Mouse (Mus musculus): ENCODE results near the gene Zbtb12.

The Zbtb12 gene

DNA sequence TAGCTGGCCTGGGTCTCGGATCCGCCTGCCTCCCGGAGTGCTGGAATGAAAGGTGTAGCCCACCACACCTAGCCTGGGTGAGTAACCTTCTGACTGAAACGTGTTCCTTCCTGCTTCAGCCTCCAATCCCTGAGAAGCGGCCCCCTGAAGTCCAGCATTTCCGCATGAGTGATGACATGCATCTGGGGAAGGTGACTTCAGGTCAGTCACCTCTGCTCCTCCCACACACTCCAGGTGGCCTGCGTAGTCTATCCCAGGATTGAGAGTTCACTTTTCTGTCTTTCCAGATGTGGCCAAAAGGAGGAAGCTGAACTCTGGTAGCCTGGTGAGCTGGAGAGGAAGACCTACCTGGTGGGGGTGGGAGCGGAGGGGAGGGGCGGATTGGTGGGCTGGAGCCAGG lies 23.6 kb downstream of the Zbtb12 start:
- no peak for DNase-seq

DNA sequence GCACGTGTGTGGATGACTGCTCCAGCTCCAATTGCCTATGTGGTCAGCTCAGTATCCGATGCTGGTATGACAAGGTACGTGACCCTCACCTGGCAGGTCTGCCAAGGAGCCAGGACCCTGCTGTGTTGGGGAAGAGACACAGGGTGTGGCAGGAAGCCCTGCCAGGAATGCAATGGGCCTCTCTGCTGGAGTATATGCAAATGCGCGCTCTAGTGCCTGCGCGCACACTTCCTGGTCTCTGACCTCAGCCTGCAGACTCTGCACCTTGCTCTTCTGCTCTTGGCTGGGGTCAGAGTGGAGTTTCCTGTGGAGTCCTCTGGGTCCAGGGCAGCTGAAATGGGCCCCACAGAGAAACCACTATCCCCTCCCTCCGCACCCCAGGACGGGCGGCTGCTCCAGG lies 31.7 kb downstream of the Zbtb12 start:
- no peak for DNase-seq

DNA sequence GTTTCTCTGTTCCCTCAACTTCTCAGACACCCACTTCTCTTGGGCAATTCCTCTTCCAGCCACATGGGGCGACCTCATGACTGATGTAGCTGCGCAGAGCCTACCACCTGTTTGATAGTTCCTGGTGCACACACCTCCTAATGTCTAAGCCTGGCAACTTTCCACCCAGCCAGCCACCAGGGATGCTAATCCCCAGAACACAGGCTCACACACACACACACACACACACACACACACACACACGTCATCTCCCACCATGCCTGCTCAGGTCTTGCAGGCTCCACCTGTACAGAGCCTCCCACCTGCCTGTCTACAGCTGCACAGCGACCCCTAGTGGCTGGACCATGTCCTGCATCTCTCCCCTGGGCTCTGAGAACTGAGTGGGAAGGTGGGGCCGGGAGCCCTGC lies 32.7 kb downstream of the Zbtb12 start:
- peak; percentile 31 for DNase-seq

DNA sequence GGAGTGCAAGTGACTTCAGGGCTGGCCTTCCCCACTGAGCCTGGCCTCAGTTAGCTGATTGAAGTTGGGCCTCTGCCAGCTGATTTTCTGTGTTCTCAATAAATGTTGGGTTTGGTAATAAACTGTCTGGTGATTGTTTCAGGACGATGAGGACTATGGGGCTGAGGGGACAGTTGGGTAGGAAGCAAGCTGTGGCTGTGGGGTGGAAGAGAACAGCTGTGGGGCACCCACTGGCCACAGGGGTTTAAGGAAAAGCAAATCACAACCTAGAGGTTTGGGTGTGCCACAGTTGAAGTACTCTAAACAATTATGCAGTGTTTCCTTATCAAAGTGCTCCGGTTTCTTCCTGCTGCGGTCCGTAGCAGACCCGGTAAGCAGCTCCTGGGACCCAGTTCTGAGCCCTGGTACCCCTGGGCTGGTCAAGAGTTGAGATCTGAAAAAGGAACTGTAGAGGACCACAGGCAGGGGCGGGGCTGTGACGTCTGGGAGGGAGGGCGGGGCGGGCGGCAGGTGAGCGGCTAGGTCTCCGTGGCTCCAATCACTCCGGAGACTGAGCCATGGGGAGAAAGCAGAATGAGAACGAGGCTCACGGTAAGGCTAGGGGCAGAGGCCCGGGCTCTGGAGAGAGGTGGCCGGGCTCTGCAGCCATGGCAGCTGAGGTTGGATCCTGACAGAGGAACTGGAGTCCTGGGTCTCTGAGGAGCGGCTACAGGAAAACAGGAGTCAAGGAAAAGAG lies 34.8 kb downstream of the Zbtb12 start, which contains the start of gene Slc44a4:
Slc44a4 (plus strand) TSS at position 537 of the 736 bp plus-strand sequence.
- DNase-seq = no peak

DNA sequence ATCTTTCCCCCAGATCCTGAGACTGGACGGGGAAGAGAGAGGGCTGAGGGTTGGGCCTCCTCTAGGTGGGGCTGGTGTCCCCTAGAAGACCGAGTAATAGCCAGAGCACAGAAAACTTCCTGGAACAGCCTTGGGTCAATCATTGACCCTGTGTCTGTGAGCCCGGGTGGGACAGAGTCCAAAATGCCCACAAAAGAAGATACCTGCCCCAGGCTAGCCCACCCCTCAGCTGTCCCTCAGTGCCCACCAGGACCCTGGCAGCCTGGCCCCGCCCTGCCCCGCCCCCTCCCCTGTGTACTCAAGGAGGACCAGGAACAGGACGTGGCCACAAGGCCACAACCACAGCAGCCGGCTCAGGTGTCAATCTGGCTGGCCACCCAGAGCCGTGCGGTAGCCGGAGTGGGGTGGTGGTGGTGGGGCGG lies 36.1 kb downstream of the Zbtb12 start:
- DNase-seq = no peak

DNA sequence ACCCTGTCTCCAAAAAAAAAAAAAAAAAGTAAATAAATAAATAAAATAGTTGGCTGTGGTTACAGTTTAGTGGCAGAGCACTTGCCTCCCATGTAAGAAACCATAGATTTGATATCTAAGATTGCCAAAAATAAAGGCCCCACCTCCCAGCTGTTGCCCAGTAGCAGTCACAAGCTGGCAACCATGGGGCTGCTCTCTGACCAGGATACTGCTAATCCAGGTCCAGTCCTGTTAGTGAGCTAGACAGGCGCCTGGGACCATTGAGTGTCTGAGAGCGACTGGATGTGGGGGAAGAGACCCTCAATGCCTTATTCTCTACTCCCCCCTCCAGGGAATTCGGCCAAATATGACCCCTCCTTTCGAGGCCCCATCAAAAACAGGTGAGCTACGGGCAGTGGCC lies 37.0 kb downstream of the Zbtb12 start:
- DNase-seq = no peak

DNA sequence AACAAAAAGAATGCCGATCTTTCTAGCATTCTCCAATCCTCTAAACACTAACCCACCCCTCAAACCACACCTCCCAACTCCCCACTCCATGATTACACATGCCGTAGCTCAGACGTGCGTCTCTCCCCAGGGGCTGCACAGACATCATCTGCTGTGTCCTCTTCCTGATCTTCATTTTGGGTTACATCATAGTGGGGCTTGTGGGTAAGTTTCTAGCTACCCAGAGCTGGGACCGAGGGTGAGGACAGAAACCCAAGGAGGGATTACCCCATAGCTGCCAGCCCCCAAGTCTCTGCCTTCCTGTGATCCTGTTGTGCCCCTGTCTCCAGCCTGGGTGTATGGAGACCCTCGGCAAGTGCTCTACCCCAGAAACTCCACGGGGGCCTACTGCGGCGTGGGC lies 37.9 kb downstream of the Zbtb12 start:
- DNase-seq = no peak

DNA sequence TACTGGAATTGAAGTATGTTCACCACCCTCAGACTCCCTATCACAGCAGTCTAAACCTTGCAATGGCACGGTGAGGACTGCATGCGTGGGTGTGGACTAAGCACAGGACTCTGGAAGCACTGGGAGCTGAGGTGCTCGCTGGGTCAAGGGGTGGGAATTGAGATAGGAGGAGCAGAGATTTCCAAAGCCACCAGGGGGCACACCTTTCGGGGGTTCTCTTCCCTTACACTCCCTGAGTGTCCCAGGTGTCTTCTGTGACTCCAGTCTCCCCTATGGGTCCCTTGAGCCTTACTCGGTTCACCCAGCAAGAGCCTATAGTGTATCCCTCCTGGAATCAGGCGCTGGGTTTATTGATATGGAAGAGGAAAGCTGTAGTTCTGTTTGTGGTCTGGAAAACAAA lies 43.7 kb downstream of the Zbtb12 start:
- DNase-seq = no peak

DNA sequence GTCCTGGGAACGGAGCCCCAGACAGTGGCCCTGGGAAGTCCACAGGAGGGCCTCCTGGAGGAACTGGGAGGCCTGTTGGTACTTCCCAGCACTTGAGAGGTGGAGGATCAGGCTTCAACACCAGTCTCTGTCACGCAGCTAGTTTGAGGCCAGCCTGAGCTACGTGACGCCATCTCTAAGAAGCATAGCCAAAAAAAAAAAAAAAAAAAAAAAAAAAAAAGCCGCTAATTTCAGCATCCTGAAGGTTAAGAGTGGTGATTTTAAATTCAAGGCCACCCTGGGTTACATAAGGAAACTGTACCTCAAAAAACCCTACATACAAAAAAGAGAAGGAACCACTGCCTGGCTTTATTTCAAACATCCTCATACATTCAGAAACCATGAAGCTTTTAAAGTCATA lies 45.0 kb downstream of the Zbtb12 start:
- DNase-seq = no peak

DNA sequence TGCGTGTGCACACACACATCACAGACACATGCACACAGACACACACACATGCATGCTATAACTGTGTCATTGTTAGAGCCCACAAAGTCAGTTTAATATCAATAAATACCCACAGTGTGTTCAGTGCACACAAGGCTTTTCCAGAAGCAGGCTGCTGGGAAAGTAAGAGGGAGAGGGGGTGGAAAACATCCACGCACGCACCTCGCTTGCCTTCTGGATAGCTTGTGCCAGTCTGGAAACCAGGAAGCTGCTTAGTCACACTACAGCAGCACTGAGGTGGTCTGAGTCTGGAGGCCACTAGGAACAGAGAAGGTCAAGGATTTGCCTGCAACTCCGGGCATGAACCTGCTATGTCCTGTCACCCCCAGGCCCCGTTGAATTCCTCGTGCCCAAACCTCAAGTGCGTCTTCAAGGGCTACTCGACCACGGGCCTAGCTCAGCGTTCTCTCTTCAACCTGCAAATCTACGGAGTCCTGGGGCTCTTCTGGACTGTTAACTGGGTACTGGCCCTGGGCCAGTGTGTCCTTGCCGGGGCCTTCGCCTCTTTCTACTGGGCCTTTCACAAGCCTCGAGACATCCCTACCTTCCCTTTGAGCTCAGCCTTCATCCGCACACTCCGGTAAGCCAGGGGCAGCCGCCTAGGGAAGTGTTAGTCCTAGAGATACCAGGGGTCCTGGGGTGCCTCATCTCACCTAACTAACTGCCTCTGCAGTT lies 48.2 kb downstream of the Zbtb12 start:
- peak; percentile 36 for DNase-seq

DNA sequence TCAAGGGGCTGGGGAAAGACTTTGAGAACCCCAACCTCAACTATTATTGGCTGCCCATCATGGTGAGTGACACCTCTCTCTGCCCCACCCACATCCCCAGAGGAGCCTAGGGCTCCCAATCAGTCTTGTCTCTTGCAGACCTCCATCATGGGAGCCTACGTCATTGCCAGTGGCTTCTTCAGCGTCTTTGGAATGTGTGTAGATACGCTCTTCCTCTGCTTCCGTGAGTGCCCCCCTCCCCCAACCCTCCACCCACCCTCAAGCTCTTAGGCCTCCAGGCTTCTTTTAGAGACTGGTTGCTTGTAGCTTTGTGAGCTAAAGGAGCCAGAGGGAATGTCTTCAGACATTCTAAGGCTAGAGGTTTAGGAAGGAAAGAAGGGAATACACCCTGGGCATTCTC lies 49.6 kb downstream of the Zbtb12 start:
- DNase-seq = no peak

DNA sequence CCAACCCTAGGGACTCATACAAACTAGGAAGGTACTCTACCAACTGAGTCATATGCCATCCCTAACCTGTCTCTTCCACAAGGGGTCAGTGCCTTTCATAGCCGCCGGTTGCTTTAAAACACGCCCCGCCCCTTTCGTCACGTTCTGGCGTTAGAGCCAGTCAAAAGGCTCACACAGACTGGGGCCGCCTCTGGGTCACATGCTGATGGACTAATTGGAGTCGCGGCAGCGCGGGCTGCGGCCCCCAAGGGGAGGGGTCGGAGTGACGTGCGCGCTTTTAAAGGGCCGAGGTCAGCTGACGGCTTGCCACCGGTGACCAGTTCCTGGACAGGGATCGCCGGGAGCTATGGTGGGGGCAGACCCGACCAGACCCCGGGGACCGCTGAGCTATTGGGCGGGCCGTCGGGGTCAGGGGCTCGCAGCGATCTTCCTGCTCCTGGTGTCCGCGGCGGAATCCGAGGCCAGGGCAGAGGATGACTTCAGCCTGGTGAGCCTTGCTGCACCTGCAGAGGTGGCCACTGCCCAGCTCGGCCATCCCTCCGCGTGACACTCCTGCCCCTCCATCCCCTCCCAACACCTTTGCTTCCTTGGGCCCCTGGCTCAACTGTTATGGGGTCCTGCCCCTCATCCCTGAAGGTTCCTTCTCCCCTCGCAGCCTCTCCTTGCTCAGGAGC lies 51.9 kb downstream of the Zbtb12 start, which contains the start of gene Neu1:
Neu1 (plus strand) TSS at position 193 of the 674 bp plus-strand sequence.
- peak; percentile 96 for DNase-seq

DNA sequence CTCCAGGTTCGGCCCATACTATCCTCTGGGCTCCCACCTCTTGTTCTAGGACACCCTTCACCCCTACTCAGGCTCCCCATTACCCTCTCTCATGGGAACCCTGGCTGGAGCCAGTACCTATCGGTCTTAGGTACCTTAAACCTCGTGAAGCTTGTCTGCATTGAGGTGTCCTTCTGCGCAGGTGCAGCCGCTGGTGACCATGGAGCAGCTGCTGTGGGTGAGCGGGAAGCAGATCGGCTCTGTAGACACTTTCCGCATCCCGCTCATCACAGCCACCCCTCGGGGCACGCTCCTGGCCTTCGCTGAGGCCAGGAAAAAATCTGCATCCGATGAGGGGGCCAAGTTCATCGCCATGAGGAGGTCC lies 52.4 kb downstream of the Zbtb12 start:
- peak; percentile 65 for DNase-seq

DNA sequence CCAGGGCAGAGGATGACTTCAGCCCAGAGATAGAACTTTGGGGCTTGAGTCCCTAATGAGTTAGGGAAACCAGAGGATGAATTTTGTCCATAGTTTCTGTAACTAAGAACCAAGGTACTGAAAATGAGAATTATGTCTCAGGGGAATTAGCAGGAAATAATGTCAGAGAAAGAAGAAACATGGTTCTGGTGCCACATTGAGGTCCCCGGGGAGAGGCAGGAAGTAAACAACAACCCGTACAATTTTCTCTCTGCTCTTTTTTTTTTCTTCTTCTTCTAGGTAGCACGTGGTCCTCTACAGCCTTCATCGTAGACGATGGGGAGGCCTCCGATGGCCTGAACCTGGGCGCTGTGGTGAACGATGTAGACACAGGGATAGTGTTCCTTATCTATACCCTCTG lies 53.0 kb downstream of the Zbtb12 start:
- DNase-seq = no peak

DNA sequence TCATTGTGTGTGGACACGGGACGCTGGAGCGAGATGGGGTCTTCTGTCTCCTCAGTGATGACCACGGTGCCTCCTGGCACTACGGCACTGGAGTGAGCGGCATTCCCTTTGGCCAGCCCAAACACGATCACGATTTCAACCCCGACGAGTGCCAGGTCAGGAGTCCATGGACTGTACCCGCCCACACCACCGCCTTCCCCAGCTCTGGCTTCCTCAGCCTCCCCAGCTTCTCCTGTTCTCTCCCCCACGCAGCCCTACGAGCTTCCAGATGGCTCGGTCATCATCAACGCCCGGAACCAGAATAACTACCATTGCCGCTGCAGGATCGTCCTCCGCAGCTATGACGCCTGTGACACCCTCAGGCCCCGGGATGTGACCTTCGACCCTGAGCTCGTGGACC lies 54.7 kb downstream of the Zbtb12 start:
- DNase-seq = no peak

DNA sequence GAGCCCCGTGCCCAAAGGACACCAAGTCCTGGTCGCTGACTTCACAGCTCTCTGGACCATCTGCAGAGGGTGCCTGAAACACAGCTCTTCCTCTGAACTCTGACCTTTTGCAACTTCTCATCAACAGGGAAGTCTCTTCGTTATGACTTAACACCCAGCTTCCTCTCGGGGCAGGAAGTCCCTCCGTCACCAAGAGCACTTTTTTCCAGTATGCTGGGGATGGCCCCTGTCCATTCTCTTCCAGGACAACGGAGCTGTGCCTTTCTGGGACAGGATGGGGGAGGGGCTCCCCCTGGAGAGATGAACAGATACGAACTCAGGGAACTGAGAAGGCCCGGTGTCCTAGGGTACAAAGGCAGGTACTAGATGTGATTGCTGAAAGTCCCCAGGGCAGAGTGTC lies 55.5 kb downstream of the Zbtb12 start:
- DNase-seq = no peak

DNA sequence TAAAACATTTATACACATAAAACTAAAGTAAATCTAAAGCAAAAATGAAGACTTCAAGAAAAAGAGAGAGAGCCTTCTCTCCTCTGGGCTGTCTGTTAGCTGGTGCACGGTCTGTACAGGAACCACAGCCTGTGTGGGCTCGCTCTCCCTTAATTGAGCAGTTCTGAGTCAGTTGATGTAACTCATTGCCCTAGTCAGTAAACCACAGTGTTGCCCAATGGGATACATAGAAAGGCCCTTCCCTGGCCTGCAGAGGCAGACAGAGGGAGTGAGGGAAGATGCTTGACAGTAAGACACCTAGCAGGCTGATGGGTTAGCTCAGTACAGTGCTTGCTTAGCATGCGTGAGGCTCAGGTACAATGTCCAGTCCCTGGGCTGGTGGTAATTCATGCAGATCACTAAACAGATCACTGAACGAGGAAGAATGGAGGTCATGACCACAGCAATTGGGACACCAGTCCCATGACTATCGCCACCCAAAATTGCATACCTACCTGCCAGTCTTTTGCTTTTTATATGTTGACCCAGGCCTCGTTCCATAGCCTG lies 58.8 kb downstream of the Zbtb12 start:
- no peak for DNase-seq

DNA sequence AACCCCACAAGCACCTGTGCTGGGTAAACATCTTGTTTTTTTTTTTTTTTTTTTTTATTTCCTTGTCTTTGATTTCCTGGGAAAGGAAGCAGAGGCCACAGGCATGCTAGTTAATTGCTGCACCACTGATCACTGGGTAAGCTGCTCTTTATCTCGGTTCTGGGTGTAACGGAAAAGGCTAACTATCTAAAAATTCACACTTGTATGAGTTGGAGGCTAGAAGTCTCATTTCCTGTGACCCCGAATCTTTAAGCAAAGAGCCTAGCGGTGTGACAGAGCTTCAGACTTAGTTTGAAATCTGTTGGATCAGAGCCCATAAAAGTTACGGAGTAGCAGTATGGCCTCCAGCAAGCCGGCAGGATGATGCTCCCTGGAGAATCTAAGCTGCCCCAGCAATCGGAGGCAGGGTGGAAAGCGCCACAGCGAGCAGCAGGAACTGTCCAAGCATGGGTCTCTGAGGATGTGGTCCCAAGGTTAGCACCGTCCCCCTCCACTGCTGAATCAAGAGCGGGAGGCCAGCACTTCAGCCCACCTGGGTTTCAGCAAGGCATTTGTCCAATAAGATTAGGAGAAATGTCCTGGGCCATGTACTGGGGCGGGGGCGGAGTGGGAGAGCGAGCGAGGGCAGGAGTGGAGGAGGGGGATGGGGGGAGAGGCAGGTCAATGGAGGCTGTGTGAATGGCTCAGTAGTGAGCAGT lies 62.2 kb downstream of the Zbtb12 start:
- DNase-seq = no peak

DNA sequence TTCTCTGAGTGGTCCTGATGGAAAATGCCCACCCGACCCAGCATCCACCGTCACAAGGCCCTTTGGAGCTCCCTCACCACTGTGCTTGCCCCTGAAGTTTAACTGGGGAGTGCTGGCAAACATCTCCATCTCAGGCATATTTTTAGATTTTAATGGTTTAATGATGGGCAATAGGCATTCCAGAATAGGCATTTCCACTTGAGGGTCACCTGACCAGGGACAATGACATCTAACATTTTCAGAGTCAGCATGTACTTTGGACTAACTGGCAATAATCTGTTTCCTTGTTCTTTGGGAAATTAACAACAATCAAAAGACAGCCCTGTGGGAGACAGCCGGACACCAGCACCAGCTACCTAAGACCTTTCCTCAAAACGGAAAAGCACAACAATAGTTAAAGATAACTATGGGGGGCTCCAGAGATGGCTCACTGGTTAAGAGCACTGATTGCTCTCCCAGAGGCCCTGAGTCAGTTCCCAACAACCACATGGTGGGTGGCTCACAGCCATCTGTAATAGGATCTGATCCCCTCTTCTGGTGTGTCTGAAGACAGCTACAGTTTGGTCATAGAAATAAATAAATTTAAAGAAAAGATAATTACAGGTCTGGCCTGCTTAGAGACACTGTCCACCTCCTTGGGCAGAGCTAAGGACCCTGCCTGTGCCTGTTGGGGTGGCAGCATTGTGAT lies 64.0 kb downstream of the Zbtb12 start:
- DNase-seq = no peak

DNA sequence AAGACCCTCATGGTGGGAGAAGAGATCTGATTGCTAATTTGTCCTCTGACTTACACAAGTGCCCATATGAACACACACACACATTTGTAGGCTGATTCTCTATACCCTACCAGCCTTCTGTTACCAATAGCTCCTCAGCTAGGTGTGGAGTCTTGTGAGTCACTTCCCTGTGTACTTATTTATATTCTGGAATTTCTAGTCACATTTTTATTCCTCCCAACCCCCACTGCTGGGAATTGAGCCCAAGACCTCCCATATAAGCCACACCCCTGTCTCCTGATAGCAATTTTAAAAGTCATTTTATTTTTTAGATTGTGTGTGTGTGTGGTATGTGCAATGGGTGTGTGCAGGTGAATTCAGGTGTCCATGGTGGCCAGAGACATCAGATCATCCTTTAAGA lies 65.1 kb downstream of the Zbtb12 start:
- DNase-seq = no peak
